In genomic region chr1:90914948-90915569, GRCm38 (mm10) we compare ENCODE assay signal across 9 mouse cellular contexts. TPM values are rescaled to one million over a fixed set of nuclear protein-coding genes. Genes with fewer than 3 reads are reported as not detected.
DNase-seq lines count a peak whose midpoint lies in the region; ATAC-seq and TF ChIP-seq lines count a peak whose summit lies in the region.
"Had no signal": no experiment of that assay in that cellular context is flagged by ENCODE, and none has a peak within 500 bp of the region (broad histone marks: within the 10 kb centered on the region; RNA-seq: fewer than 3 reads in every experiment).

TSS of gene Mlph (plus strand) at chr1:90915085.

- no peak within 1 kb of the TSS for H3K27ac ChIP-seq in layer of hippocampus, adult 2 months
- peak within 1 kb of the TSS; percentile 48; the same call in 1 of the 2 replicates for H3K27ac ChIP-seq in forebrain, embryonic 10.5 days
- H3K27ac ChIP-seq in hindbrain, embryonic 10.5 days = no peak within 1 kb of the TSS; the same call in 1 of the 2 replicates
- 0 out of 2 replicates have a peak within 1 kb of the TSS, but pooled peaks have one; percentile 29 for H3K27ac ChIP-seq in limb, embryonic 12.5 days
- H3K27ac ChIP-seq in midbrain, embryonic 15.5 days = no peak within 1 kb of the TSS

- H3K4me2 ChIP-seq in limb, embryonic 12.5 days = peak within 1 kb of the TSS; percentile 55
- peak within 1 kb of the TSS; percentile 37 for H3K4me2 ChIP-seq in midbrain, embryonic 15.5 days

- peaks cover 16% of the 10 kb centered on the region for H3K4me1 ChIP-seq in forebrain, embryonic 10.5 days
- H3K4me1 ChIP-seq in hindbrain, embryonic 10.5 days (replicated peaks) = peaks cover 16% of the 10 kb centered on the region
- peaks cover 15% of the 10 kb centered on the region for H3K4me1 ChIP-seq in limb, embryonic 12.5 days (replicated peaks)
- H3K4me1 ChIP-seq in midbrain, embryonic 15.5 days = peaks cover 7% of the 10 kb centered on the region; the same call in 1 of the 2 replicates

- H3K9ac ChIP-seq in limb, embryonic 12.5 days (replicated peaks) = peak within 1 kb of the TSS; percentile 53
- no peak within 1 kb of the TSS for H3K9ac ChIP-seq in midbrain, embryonic 15.5 days

- H3K9me3 ChIP-seq in forebrain, embryonic 10.5 days = peaks cover 7% of the 10 kb centered on the region
- H3K9me3 ChIP-seq in hindbrain, embryonic 10.5 days = peaks cover 9% of the 10 kb centered on the region
- H3K9me3 ChIP-seq in limb, embryonic 12.5 days = peaks cover 11% of the 10 kb centered on the region
- H3K9me3 ChIP-seq in midbrain, embryonic 15.5 days = 0 out of 2 replicates have a peak, but pooled peaks cover 5% of the 10 kb centered on the region

- peak within 1 kb of the TSS; percentile 28; the same call in 1 of the 2 replicates for H3K4me3 ChIP-seq in layer of hippocampus, adult 2 months
- peak within 1 kb of the TSS; percentile 43 for H3K4me3 ChIP-seq in forebrain, embryonic 10.5 days
- peak within 1 kb of the TSS; percentile 44 for H3K4me3 ChIP-seq in hindbrain, embryonic 10.5 days
- peak within 1 kb of the TSS; percentile 26 for H3K4me3 ChIP-seq in limb, embryonic 12.5 days (replicated peaks)
- H3K4me3 ChIP-seq in midbrain, embryonic 15.5 days = no peak within 1 kb of the TSS

- no peak for TF ChIP-seq CTCF in layer of hippocampus, adult 2 months (conservative IDR thresholded peaks at IDR 0.05)

- no peaks in the 10 kb centered on the region for H3K36me3 ChIP-seq in forebrain, embryonic 10.5 days (replicated peaks)
- H3K36me3 ChIP-seq in hindbrain, embryonic 10.5 days = no peaks in the 10 kb centered on the region
- no peaks in the 10 kb centered on the region for H3K36me3 ChIP-seq in limb, embryonic 12.5 days
- no peaks in the 10 kb centered on the region for H3K36me3 ChIP-seq in midbrain, embryonic 15.5 days (replicated peaks)

- 9% methylated on average over 18 of the region's 18 CpGs for WGBS in forebrain, embryonic 10.5 days
- WGBS in hindbrain, embryonic 10.5 days = 12% methylated on average over 18 of the region's 18 CpGs
- 8% methylated on average over 18 of the region's 18 CpGs for WGBS in limb, embryonic 12.5 days
- WGBS in midbrain, embryonic 15.5 days = 8% methylated on average over 18 of the region's 18 CpGs

- peaks cover 33% of the 10 kb centered on the region for H3K27me3 ChIP-seq in forebrain, embryonic 10.5 days (ENCODE audit: poor library complexity, severe bottlenecking)
- H3K27me3 ChIP-seq in hindbrain, embryonic 10.5 days (ENCODE audit: insufficient read depth, poor library complexity, severe bottlenecking) = peaks cover 24% of the 10 kb centered on the region
- H3K27me3 ChIP-seq in limb, embryonic 12.5 days = peaks cover 4% of the 10 kb centered on the region; the same call in 1 of the 2 replicates
- H3K27me3 ChIP-seq in midbrain, embryonic 15.5 days (replicated peaks) = no peaks in the 10 kb centered on the region
- H3K27me3 ChIP-seq: Patski had no signal

- ATAC-seq in limb, embryonic 12.5 days (ENCODE audit: insufficient number of reproducible peaks, insufficient read depth, low FRiP score, low TSS enrichment, low read depth) = no peak
- ATAC-seq in midbrain, embryonic 15.5 days (replicated peaks) = no peak; the same call in 1 of the 2 replicates
- no peak for ATAC-seq in erythroid progenitor cell, adult 5-6 weeks (replicated peaks; ENCODE audit: low FRiP score, poor library complexity, severe bottlenecking)
- ATAC-seq: Patski had no signal

- DNase-seq in layer of hippocampus, adult 2 months (ENCODE audit: low spot score in 2 of 2) = no peak
- no peak for DNase-seq in layer of hippocampus, adult 9-10 months (ENCODE audit: low spot score)
- DNase-seq in forebrain, embryonic 10.5 days (ENCODE audit: extremely low spot score, low spot score) = peak; percentile 20
- DNase-seq in hindbrain, embryonic 10.5 days (ENCODE audit: low spot score) = no peak
- DNase-seq in thymus, postnatal 4 days = no peak

RNA-seq across cellular contexts. Expression of gene Mlph, which starts in this region (rescaled TPM):
- total RNA-seq in layer of hippocampus, adult 2 months (2021) = 1 to 10 TPM in 1 of 2 experiments, under 1 TPM in 1; 0.88 to 1.6 TPM
- polyA plus RNA-seq in forebrain, embryonic 10.5 days (2016; fragmentation: Nextera tagmentation; extraction: Ambion mirVana) = 0.06 and 0.17 TPM in 2 replicates
- polyA plus RNA-seq in hindbrain, embryonic 10.5 days (2016; fragmentation: Nextera tagmentation; extraction: Ambion mirVana) = 0.14 and 0.32 TPM in 2 replicates
- 0.23 and 0.37 TPM in 2 replicates for polyA plus RNA-seq in limb, embryonic 12.5 days (2016; fragmentation: Nextera tagmentation; extraction: Ambion mirVana)
- polyA plus RNA-seq in midbrain, embryonic 15.5 days (2015; fragmentation: Nextera tagmentation; extraction: Ambion mirVana) = 0.23 and 0.46 TPM in 2 replicates
- total RNA-seq in erythroid progenitor cell, adult 5-6 weeks (2015; ENCODE audit: low replicate concordance) = not detected in 2 replicates
- total RNA-seq in erythroid progenitor cell, adult 5-6 weeks (2017; ENCODE audit: low replicate concordance) = not detected in 2 replicates

Comparison
In these comparisons a context has a peak if more than half of its experiments do, and no peak if none do; other contexts are left out.
1. Peak in DNase-seq, H3K4me3 ChIP-seq and H3K27ac ChIP-seq in forebrain, embryonic 10.5 days; RNA of the gene not detected or under 1 TPM.